ENCODE assay signal across 22 mouse cellular contexts in the genomic region with DNA sequence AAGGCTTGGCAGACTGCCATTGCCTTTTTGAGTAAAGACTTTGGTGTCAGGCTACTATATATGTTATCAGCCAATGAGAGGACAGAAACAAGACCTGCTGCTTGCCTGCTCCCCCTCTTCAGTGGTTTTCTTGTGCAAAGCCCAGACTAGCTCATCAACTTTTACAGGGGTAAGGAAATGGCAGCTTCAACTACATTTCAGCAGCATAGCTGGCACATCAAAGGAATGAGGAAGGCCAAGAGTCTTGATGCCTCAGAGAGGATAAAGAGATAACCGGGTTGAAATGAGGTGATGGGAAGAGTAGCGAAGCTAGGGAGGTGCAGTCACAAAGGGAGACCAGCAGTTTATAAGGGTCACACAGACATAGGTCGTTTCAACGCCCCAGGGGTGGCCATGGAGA. TPM values are rescaled to one million over a fixed set of nuclear protein-coding genes. Genes with fewer than 3 reads are reported as not detected.
DNase-seq lines count a peak whose midpoint lies in the region; ATAC-seq lines count a peak whose summit lies in the region.
"Had no signal": no experiment of that assay in that cellular context is flagged by ENCODE, and none has a peak within 500 bp of the region (broad histone marks: within the 10 kb centered on the region; RNA-seq: fewer than 3 reads in every experiment).

No protein-coding gene starts in this region.

- no peaks in the 10 kb centered on the region for H3K9me3 ChIP-seq in embryonic facial prominence, embryonic 14.5 days (ENCODE audit: control insufficient read depth, low read length)
- no peaks in the 10 kb centered on the region for H3K9me3 ChIP-seq in embryonic facial prominence, embryonic 10.5 days
- H3K9me3 ChIP-seq in lung, embryonic 16.5 days (ENCODE audit: control insufficient read depth, low read length), result no peaks in the 10 kb centered on the region
- H3K9me3 ChIP-seq: embryonic facial prominence, embryonic 13.5 days; forebrain, embryonic 12.5 days had no signal

- no peak overlapping the region for H3K4me3 ChIP-seq in embryonic facial prominence, embryonic 14.5 days (ENCODE audit: low read depth, low read length)
- H3K4me3 ChIP-seq in embryonic facial prominence, embryonic 10.5 days, result no peak overlapping the region
- no peak overlapping the region for H3K4me3 ChIP-seq in lung, embryonic 16.5 days (ENCODE audit: low read length)
- H3K4me3 ChIP-seq: embryonic facial prominence, embryonic 13.5 days; forebrain, embryonic 12.5 days had no signal

- no peak overlapping the region for H3K4me2 ChIP-seq in embryonic facial prominence, embryonic 14.5 days (ENCODE audit: low read depth, low read length)
- H3K4me2 ChIP-seq in lung, embryonic 16.5 days (ENCODE audit: low read depth, low read length), result no peak overlapping the region
- H3K4me2 ChIP-seq: embryonic facial prominence, embryonic 13.5 days; forebrain, embryonic 12.5 days had no signal

- DNase-seq in embryonic facial prominence, embryonic 14.5 days (ENCODE audit: low spot score), result peak; percentile 51
- DNase-seq in embryonic facial prominence, embryonic 10.5 days (ENCODE audit: low spot score), result no peak
- no peak for DNase-seq in lung, postnatal 36 days
- peak; percentile 52 for DNase-seq in MEL-GATA-1-ER (ENCODE audit: extremely low read depth, low read depth)
- peak; percentile 1 for DNase-seq in naive thymus-derived CD4-positive, alpha-beta T cell, adult 2 months (ENCODE audit: low read depth)
- no peak for DNase-seq in kidney, postnatal 10 days
- no peak for DNase-seq in cerebellum, postnatal 36 days
- DNase-seq: adrenal gland, adult 8-10 months; adrenal gland, postnatal 14 days; adrenal gland, postnatal 36 days; cerebellum, adult 11-12 months; cerebellum, adult 2 months; cerebellum, adult 9-10 months; cerebellum, postnatal 25 days had no signal

- H3K27ac ChIP-seq in embryonic facial prominence, embryonic 14.5 days (replicated peaks; ENCODE audit: low read depth, low read length), result no peak overlapping the region
- H3K27ac ChIP-seq in embryonic facial prominence, embryonic 10.5 days (replicated peaks), result no peak overlapping the region
- H3K27ac ChIP-seq in lung, embryonic 16.5 days (ENCODE audit: low read length), result no peak overlapping the region
- H3K27ac ChIP-seq: embryonic facial prominence, embryonic 13.5 days; forebrain, embryonic 12.5 days had no signal

- no peak overlapping the region for H3K9ac ChIP-seq in embryonic facial prominence, embryonic 14.5 days (ENCODE audit: low read depth, low read length)
- no peak overlapping the region for H3K9ac ChIP-seq in lung, embryonic 16.5 days (ENCODE audit: low read length)
- H3K9ac ChIP-seq: embryonic facial prominence, embryonic 13.5 days; forebrain, embryonic 12.5 days had no signal

- no peaks in the 10 kb centered on the region for H3K36me3 ChIP-seq in embryonic facial prominence, embryonic 14.5 days (ENCODE audit: control insufficient read depth, insufficient read depth, low read length)
- no peaks in the 10 kb centered on the region for H3K36me3 ChIP-seq in embryonic facial prominence, embryonic 10.5 days (replicated peaks)
- H3K36me3 ChIP-seq in lung, embryonic 16.5 days (ENCODE audit: control insufficient read depth, insufficient read depth, low read length), result no peaks in the 10 kb centered on the region
- H3K36me3 ChIP-seq: embryonic facial prominence, embryonic 13.5 days; forebrain, embryonic 12.5 days had no signal

- no peaks in the 10 kb centered on the region; the same call in 1 of the 2 replicates for H3K27me3 ChIP-seq in embryonic facial prominence, embryonic 14.5 days (replicated peaks; ENCODE audit: control insufficient read depth, insufficient read depth, low read length)
- 0 out of 2 replicates have a peak, but pooled peaks cover 4% of the 10 kb centered on the region for H3K27me3 ChIP-seq in embryonic facial prominence, embryonic 10.5 days (replicated peaks; ENCODE audit: low read depth, poor library complexity, severe bottlenecking)
- no peaks in the 10 kb centered on the region for H3K27me3 ChIP-seq in lung, embryonic 16.5 days (ENCODE audit: control insufficient read depth, insufficient read depth, low read depth, low read length)
- H3K27me3 ChIP-seq: embryonic facial prominence, embryonic 13.5 days; Patski had no signal

- ATAC-seq in embryonic facial prominence, embryonic 14.5 days (ENCODE audit: low read depth), result peak; percentile 75; the same call in 1 of the 2 replicates
- ATAC-seq in lung, embryonic 16.5 days (ENCODE audit: low read depth), result 0 out of 2 replicates have a peak, but pooled peaks have one; percentile 17
- ATAC-seq: activated CD4-positive, CD25-positive, alpha-beta regulatory T cell, adult 4 months; forebrain, embryonic 14.5 days; forebrain, embryonic 16.5 days; Patski had no signal

- H3K4me1 ChIP-seq in embryonic facial prominence, embryonic 14.5 days (ENCODE audit: control insufficient read depth, insufficient read depth, low read length), result peaks cover 9% of the 10 kb centered on the region; the same call in 1 of the 2 replicates
- peaks cover 12% of the 10 kb centered on the region; the same call in 1 of the 2 replicates for H3K4me1 ChIP-seq in embryonic facial prominence, embryonic 10.5 days
- peaks cover 19% of the 10 kb centered on the region for H3K4me1 ChIP-seq in lung, embryonic 16.5 days (replicated peaks; ENCODE audit: control insufficient read depth, insufficient read depth, low read length)
- H3K4me1 ChIP-seq: forebrain, embryonic 12.5 days had no signal

- WGBS in embryonic facial prominence, embryonic 14.5 days, result 83% methylated on average over 4 of the region's 4 CpGs
- WGBS in embryonic facial prominence, embryonic 10.5 days, result 88% methylated on average over 4 of the region's 4 CpGs
- WGBS in lung, embryonic 16.5 days, result 55% methylated on average over 4 of the region's 4 CpGs

RNA-seq across cellular contexts. Expression of gene Plekhs1, which starts 3.9 kb away (rescaled TPM):
- polyA plus RNA-seq in embryonic facial prominence, embryonic 14.5 days (2014; fragmentation: Nextera tagmentation; extraction: Ambion mirVana), result 0.81 and 0.86 TPM in 2 replicates
- 0.21 TPM in 1 of 2 replicates, not detected in the other for polyA plus RNA-seq in embryonic facial prominence, embryonic 10.5 days (2016; fragmentation: Nextera tagmentation; extraction: Ambion mirVana)
- polyA plus RNA-seq in lung, embryonic 16.5 days (2015; fragmentation: Nextera tagmentation; extraction: Ambion mirVana), result 0.39 and 0.41 TPM in 2 replicates
- polyA plus RNA-seq: C2C12 had no signal

Comparison
In these comparisons a context has a peak if more than half of its experiments do, and no peak if none do; other contexts are left out.
1. DNase-seq: peak in embryonic facial prominence, embryonic 14.5 days (single experiment), MEL-GATA-1-ER (single experiment) and naive thymus-derived CD4-positive, alpha-beta T cell, adult 2 months (single experiment); none in embryonic facial prominence, embryonic 10.5 days (single experiment), lung, postnatal 36 days (single experiment), kidney, postnatal 10 days (single experiment) and cerebellum, postnatal 36 days (0 of 2).